Mouse (Mus musculus) kidney, adult 8-10 months (tissue): ENCODE results near the gene 1700037C18Rik.
A peak's percentile ranks its signal among the peaks of the same experiment; 100 is the strongest.

Experiments used
- DNase-seq, 2 experiments: peaks; one replicate each; pipeline ENCODE4 v3.0.0; 2022

Gene 1700037C18Rik

DNA sequence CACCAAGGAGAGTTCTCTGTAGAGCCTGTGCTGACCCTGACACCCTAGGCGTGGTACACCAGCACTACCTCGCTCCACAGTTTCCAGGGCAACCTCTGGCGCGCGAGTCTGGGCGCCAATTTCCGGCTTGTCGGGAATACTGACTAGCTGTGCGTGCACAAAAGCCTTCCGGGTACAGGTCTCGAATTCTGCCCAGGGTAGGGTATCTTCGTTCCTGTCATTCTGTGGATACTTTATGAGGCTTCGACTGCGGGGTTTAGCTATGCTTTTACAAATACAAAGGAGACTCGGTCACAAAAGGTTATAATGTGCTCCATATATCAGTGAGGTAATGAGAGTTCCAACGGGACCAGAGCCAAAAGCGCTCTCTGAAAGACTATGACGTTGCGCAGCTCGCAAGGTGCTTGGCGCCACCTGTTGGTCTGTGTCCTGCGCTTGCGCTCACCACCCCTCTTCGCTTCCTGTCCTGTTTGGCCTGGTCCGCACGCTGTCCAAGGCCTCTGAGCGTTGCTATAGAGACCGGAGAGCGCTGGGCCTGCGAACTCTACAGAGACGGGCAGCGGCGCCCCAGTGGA, at the start of gene 1700037C18Rik, which contains the start of gene Cluap1:
Gene 1700037C18Rik, minus strand, starts transcription at position 153 of the 575 bp plus-strand sequence.
Gene Cluap1, plus strand, starts transcription at position 265 of the 575 bp plus-strand sequence.
- peak; percentile 96 for DNase-seq

DNA sequence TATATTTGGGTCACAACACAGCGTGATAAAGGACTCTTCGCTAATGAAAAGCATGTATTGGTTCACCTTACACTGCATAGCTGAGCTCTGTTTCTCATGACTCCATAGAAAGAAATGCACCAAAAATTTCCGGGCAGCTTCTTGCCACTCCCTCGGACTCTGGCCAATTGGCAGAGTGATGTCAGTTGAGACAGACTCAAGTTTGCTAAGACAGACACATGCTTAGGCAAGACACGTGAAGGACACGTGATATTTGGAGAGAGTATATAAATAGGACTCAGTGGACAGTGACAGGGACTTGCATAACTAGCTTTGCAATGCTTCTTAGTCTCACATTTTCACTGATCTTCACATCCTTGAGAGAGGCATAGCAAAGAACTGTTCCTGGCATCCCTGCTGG, 47.9 kb upstream of the 1700037C18Rik start:
- peak in 1 of 2 experiments; percentile 43 for DNase-seq

DNA sequence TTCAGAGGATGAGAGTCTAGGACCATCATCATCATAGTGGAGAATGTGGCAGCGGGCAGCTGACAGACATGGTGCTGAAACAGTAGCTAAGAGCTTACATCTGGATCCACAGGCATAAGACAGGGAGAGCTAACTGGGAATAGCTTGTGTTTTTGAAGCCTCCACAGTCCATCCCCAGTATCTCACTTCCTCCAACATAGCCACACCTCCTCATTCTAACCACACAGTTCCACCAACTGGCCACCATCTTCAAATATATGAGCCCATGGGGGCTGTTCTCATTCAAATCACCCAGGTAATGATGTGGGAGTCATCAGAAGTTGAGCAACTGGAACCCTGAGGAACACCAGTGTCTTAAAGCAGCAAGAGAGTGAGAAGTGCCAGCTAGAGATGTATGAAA, 42.7 kb upstream of the 1700037C18Rik start:
- no peak for DNase-seq

DNA sequence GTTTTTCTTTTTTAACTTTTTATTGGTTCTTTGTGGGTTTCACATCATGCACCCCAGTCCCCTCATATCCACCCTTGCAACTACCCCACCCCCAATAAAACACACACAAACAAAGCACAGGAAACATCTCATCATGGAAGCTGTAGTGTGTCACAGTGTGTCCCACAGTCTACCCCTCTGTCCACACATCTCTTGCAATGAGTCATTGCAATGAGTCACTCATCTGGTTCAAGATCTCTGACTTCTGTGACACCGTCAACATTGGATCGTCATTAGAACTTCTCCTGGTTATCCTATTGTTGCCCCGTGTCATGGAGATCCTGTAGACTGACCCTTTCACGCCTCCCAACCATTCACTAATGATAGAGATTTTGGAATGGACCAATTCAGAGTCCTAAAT, 26.2 kb upstream of the 1700037C18Rik start:
- DNase-seq, result no peak

DNA sequence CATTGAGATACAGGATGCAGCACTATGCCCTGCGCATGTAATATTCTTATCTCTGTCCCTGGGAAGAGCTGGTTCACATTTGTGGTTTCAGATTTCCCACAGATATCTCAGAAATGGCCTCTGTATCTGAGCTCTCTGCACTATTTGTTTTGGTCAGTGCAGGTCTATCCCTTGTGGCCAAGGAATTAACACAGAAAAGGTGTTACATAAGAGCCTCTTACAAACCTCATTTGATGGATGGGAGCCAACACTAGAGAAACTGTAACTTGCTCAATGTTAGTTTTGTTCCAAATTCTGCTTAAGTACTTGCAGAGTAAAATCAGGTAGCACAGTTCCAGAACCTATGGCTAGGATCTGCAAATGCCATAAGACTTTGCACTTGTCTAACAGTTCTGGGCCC, 25.6 kb upstream of the 1700037C18Rik start:
- peak; percentile 19 to 75 for DNase-seq

DNA sequence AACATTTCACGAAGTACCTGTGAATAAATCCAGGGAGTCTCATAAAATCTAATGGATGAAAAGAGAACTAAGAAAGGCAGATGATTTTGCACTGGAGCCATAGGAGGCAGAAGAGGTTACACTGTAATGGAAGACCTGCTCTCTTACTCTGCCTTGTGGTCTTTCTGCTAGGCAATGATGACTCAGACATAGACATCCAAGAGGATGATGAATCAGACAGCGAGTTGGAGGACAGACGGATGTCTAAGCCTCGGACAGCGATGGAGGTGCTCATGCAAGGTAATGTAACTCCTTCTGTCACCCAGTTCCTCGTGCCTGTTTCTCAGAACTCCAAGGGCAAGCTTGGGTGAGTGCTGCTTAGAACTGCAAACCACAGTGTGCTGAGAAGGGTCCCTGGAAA, 25.0 kb upstream of the 1700037C18Rik start:
- DNase-seq, result no peak

DNA sequence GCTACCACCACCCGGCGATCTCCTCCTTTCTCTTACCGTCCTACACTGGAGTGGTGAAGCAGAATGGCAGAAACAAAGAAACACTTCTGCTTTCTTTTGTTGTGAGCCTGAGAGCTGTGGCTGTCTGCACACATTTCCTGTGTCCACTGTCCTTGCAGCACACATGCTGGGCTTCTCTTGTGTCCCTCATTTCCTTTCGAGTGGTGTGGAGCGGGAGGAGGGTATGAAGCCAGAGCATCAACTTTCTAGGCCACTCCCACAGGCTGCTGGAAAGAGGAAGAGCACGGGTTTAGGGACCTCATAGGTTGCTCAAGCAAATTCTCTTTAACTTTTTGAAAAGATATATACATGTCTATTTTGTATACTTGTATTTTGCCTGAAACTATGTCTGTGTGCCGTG, 20.7 kb upstream of the 1700037C18Rik start:
- DNase-seq, result no peak

DNA sequence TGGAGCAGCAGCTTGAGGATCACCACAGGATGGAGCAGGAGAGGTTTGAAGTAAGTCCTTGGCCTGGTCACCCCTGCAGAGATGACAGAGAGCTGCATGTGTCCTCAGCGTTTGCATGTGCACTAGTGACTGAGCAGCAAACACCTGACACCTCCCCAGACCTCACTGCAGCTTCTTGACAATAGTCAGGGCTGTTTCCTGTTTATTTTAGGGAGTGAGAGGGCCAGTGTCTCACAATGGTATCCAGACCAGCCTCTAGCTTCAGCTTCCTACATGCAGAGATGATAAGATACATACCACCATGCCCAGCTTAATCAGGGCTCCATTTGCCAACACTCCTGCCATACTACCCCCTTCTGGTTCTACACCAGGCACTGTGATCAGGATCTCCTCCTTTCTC, 20.1 kb upstream of the 1700037C18Rik start:
- no peak for DNase-seq

DNA sequence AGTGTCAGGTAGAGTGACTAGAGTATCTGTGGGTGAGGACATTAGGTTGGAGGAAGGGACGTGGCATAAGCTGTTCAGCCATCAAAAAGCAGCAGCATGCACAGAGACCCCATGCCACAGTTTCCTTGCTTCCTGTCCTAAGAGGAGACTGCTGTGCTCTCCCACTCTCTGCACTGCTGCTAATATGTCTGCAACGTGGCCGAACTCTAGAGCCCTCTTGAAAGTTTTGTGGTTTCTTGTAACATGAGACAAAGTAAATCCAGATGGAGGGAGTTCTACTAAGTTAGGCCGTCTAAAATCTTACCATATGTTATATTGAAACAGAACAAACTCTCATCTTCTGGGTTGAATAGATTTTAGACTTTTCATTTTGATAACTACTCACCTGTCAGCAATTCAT, 15.5 kb upstream of the 1700037C18Rik start:
- no peak for DNase-seq

DNA sequence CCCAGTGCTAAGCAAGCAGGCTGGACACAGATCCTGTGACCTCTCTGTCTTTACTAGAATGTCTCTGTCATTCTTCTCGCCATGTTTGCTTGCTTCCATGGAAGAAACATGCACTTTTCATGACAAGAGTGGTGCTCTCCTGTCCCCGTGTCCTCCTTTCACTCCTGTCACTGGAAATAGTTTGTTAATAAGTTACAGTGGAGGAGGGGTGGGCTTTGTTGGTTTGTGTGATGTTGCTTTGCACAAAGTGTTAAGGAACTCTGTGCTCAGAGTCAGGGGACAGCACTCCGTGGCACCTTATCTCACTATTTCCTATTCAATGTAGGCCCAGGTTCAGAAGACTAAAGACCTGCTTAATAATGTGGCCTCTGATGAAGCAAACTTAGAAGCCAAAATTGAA, 15.0 kb upstream of the 1700037C18Rik start:
- no peak for DNase-seq

DNA sequence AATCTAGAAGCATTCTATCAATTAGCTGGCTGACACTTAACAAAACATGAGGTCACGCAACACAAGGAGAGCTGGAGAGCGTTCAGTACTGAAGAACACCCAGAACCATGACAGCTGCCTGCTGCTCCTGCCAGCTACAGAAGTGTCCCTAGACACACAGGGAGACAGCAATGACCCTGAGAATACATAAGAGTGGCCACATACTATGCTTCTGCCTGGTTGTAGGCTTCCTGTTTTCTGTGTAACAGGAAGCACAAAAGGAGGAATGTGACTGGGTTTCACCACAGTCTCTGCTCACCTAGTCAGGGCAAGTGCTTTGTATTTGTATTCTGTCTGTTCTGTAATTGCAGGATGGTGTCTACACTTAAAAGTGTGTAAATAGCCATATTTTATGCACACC, 12.3 kb upstream of the 1700037C18Rik start:
- no peak for DNase-seq

DNA sequence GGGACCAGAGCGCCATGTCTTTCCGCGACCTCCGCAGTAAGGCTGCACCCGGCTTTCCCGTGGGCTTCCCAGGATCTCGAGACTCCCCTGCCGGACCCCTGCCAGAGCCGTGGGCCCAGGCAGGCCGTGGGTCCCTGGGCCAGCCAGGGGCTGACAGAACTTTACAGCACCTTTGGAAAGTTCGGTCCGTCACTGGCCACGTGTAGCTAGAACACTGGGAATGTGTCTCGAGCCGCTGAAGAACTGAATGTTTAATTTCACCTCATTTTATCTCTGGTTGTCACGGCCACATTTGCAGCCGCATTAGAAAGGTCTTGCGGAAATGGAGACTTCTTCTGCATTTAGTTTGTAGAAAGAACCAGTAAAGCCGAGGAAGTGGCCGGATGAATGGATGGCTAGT, 629 bp upstream of the 1700037C18Rik start:
- DNase-seq, result no peak

DNA sequence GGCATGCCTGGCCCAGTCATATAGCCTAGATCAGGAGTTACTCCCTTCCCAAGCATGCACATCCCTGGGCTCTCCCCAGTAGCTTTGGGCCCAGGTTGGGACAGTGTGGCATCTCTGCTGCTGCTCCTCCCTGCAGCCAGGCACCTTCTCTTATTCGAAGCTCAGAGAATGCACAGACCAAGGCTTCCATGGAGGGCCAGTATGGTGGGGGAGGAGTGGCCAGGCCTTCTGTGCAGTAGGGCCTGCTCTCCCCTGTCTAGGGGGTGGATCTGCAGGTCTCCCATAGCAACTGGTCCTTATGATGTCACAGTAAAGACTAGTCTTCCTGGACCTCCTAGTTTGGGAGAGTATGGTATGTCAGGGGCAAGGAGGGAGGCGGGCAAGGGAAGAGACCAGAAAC, 1.0 kb downstream of the 1700037C18Rik start:
- DNase-seq, result no peak

DNA sequence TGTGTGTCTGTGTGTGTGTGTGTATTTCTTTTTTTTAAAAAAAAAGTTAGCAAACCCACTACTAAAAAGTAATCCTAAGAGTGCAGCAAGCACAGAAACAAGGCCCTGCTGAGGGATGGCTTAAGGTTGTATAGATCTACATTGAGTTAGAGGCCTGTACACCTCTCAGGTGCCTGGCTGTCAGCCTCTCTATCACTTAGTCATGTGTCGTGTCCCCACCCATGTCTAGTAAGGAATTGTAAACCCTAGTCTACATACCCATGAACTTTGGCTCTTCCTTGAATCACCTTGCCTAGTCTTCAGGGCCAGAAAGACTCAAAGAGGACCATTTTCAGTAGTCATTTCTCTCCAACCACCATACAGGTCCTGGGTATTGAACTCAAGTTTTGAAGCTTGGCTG, 11.9 kb downstream of the 1700037C18Rik start:
- DNase-seq, result no peak

DNA sequence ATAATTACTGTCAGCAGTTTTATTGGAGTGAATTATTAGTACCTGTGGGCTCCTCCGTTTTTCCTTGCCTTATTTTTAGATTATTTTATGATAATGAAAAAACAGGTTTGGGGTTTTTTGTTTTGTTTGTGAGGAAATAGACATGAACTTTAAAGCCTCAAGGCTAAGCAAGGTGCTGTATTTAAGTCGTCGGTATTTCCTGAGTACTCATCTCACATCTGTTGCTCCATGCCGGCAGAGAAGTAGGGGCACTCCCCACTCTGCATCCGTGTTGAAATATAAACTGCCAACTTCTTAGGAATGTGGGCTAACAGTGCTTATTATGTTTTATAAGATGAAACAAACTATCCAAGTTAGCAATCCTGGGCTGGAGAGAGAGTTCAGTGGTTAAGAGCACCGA, 12.4 kb downstream of the 1700037C18Rik start:
- no peak for DNase-seq

DNA sequence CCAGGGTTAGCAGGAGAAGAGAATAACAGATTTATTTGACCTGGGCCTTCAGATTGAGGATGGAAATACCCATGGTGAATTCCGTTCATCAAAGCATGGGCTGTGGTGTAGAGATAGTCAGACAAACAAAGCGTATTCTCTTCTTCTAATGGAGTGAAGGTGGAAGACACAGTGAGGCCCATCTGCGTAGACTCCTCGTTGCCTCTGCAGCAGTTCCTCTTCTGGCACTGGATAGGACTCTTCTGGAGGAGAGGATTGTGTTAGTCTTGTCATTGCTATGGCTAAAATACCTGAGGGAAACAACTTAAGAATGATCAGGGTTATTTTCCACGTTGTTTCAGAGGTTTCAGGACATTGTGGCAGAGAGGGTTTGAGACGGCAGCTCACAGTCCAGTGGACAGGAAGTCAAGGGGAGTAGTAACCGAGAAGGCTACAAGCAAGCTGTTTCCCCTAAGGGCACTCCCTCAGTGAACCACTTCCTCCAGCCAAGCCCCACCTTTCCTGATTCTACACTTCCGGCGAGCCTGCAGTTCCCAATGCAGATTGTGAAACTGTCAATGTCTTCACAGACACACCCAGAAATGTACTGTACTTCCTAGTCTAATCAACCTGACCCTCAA, 13.2 kb downstream of the 1700037C18Rik start:
- DNase-seq, result peak; percentile 16 to 32

DNA sequence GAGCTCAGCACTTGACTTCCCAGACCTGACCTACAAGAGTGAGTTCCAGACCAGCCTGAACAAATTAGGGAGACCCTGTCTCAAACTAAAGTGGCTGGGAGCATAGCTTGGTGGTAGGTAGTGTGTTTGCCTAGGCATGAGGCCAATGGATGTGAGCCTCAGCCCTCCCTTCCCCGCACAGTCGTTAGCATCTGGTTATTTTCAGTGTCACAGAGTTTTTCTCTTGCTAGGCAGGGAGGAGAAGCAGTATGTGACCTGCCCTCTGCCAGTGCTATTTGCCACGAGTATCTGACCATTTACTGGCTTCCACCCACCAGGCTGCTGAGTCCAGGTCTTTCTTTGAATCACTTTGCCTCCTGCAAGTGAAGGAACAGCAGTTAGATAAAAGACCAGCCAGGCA, 14.8 kb downstream of the 1700037C18Rik start:
- no peak for DNase-seq

DNA sequence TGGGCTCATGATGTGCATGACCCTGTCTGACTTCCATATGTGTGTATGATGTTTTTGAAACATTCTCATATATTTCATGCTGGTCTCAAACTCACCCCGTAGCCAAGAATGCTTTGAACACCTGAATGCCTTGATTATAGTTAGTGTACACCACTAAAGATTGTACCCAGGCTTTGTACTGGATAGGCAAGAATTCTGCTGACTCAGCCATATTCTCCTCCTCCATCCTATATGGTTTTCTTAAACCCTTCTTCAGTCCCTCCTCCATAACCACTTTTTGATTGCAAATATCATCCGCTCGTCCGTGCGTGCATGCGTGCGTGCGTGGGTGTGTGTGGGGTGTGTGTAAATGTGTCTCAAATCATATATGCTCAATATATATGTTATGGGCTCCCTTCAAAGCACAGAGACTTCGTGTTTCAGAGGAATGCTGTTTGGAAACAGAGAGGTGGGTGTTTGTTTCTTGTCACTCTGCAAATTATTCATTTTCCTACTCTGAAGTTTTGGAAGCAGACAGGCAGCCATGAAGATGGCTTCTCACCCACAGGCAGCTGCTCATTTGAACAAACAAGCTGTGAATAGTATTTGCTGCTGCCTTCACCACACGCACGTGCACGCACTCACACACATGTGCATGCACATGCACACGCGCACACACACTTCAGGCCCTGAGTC, 16.7 kb downstream of the 1700037C18Rik start:
- DNase-seq, result no peak

DNA sequence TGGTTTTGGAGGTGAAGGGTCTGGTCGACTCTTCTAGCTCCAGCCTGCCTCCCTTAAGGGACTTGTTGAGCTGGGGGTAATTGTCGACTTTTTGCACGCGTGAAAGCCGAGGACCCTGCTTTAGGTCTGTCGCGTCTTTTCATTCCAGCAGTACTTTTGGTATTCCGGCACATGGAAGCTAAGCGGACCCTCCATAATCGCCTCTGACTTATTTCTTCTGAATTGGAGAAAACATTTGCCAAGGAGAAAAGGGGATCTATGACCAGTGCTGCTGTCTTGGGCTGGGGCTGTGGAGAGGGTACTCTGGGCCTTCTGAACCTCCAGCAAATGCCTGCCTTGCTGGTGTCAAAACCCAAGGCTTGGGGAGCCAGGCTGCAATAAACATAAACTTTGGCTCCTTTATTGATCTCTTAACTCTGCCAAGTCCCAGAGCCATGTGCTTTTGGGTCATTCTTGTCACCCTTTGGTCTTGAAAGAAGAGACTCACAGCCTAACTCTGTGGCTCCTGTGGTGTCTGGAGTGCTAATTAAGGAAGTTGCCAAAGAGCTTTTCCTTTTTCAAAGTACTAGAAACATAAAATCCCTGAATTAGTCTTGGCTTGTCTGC, 23.3 kb downstream of the 1700037C18Rik start:
- peak in 1 of 2 experiments; percentile 15 for DNase-seq

DNA sequence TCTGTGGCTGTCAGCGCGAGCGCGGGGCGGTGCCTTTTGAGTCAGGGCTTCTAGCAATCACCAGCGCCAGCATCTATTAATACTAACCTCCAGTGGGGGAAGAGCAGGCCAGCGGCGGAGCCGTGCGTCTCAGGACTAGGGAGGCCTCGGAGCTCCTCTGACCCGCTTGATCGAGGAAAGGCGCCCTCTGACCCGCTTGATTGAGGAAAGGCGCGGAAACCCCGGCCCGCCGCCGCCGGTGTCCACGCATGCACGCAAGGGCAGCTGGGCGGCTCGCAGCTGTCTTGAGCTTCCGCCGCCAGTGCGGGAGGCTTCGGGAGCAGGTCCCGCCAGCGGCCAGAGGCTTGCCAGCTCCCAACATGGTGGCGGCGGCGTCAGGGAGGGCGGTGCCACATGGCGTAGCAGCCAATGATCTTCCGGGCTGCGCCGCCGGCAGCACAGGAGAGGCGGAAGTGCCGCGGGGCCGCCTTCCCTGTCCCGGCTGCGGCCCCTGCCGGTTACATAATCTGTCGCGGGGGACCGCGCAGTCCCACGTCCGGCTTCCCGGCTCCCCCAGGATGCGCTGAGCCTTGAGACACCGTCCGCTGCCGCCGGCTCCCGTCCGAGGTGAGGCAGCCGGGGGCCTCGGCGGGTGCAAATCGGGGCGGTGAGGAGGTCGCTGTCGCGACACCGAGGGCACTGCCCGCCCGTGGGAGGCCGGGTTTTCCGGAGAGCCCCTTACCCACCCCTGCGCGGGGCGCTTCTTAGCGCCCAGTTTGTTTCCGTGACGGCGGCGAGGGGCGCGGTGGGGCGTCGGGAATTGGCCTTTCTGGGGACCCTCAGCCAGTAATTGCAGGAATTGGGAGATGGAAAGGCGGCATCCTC, 24.1 kb downstream of the 1700037C18Rik start, which contains the start of the genes Zfp597 and Gm20695:
Gene Zfp597, minus strand, starts transcription at position 361 of the 864 bp plus-strand sequence.
Gene Gm20695, plus strand, starts transcription at position 448 of the 864 bp plus-strand sequence.
- peak; percentile 94 for DNase-seq

DNA sequence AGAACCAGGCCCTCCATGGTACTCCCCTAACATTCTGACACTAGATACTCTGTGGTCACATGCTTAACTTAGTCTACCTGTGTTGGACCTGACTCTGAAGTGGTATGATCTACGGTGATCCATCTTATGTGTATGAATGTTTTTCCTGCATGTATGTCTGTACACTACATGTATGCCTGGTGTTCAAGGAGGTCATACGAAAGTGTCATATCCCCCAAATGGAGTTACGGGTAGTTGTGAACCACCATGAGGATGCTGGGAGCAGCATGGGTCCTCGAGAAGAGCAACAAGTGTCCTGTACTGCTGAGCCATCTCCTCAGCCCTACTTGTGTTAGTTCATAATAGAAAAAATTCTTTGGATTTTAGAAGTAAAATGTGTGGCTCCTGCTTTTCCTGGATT, 32.1 kb downstream of the 1700037C18Rik start:
- DNase-seq, result no peak

DNA sequence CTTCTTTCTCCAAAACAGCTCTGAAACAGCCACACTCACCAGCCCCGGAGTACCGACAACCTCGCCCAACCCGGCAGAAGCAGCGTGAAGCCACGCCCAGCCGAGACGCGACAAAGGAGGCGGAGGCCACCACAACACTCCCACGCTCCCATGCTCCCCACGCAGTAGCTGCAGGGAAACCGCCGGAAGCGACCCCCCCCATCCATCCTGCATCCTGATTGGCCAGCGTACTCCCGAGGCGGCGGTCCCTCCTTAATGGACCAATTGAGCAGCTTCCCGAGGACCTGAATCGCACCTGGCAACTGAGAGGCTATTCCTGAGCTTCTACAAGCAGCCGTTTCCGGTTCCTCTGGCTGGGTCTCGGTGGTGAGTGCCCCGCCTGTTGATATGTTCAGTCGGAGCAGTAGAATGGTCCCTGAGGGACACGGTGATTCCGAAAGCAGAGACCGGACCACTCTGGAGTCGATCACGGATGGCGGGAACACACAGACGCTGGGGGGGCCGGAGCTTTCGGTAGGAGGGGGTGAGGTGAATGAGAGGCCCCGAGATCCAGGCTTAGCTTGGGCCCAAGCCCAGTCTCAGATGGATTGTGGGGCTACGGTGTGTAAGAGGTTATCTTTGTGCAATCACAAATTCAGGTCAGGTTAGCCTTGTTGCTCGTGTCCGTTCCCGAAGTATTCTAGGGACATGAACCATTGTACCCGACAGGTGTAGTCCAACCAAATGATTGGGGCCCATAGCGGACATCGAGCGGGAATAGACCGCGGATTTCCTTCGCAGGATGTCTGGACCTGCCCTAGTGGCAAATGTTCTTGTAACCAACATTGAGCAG, 36.1 kb downstream of the 1700037C18Rik start, which contains the start of gene Naa60:
Gene Naa60, plus strand, starts transcription at position 160 of the 832 bp plus-strand sequence.
- DNase-seq, result peak; percentile 91 to 93
